Mouse (Mus musculus) frontal cortex, postnatal 36 days (tissue): ENCODE measurements around the gene Ppp2r2d.
A peak's percentile ranks its signal among the peaks of the same experiment; 100 is the strongest.

Experiments
- DNase-seq, 2 experiments: peaks; one replicate each; pipeline ENCODE4 v3.0.0; 2022; ENCODE audit warnings: low spot score in 2 of 2

Gene Ppp2r2d

GRCm38 (mm10) chr7:138856670-138857069 is 10.8 kb downstream of the Ppp2r2d start:
- DNase-seq, result no peak

GRCm38 (mm10) chr7:138863950-138864572 is 18.2 kb downstream of the Ppp2r2d start:
- DNase-seq, result no peak

DNA sequence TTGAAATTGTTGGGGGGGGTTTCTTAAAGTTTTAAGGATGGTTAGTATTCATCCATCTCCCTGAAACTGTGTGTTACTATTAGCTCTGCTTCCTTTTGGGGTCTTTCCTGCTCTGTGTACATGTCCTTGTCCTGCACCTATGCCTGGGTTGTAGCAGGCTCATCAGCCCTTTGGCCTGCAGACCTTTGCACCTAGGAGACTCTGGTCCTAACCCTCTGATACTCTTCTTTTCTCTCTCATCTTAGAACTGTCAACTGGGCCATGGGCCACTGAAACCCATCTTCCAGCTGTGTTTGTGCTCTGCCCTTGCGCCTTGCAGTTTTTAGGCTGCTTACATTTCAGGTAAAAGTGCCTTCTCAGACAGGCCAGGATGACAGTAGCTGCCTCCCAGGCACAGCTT is 18.9 kb downstream of the Ppp2r2d start:
- DNase-seq, result no peak

DNA sequence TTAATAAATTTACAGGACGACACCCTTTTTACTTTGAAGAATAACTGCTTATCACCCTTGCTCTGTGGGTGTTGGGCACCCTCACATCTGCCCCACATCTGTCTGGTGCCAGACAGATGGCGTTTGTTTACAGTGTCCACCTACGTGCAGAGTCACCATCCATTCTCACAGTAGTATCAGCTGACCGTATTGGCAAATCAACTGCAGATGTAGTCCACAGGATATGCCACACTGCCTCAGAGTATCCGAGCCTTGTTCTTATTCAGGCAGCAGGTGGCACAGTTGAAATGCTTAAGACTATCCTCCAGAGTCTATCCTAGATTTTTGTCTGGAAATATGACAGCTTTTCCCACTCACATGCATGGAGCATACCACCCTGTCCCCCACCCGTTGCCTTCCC is 21.4 kb downstream of the Ppp2r2d start:
- DNase-seq, result no peak

GRCm38 (mm10) chr7:138868316-138868715 is 22.4 kb downstream of the Ppp2r2d start:
- DNase-seq, result no peak

DNA sequence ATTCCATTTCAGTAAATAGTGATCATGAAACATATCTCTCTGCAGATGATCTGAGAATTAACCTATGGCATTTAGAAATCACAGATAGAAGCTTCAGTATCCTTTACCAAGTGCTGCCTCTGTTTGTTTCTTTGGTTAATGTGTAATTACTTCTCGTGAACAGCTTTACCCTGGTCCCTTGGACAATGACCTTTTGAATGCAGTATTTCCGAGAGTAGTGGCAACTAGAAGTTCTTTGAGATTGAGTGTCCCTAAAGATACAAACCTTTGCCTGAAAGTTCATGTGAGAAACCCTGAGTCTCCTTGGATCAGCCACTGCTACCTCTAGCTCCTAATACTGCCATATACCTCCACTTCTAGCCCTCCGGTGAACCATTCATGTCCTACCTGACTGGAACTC is 27.1 kb downstream of the Ppp2r2d start:
- DNase-seq, result no peak

- DNase-seq, result no peak
Measured at GRCm38 (mm10) chr7:138875031-138875430, 29.2 kb downstream of the Ppp2r2d start.

- DNase-seq, result no peak
Measured at GRCm38 (mm10) chr7:138883724-138884123, 37.8 kb downstream of the Ppp2r2d start.

DNA sequence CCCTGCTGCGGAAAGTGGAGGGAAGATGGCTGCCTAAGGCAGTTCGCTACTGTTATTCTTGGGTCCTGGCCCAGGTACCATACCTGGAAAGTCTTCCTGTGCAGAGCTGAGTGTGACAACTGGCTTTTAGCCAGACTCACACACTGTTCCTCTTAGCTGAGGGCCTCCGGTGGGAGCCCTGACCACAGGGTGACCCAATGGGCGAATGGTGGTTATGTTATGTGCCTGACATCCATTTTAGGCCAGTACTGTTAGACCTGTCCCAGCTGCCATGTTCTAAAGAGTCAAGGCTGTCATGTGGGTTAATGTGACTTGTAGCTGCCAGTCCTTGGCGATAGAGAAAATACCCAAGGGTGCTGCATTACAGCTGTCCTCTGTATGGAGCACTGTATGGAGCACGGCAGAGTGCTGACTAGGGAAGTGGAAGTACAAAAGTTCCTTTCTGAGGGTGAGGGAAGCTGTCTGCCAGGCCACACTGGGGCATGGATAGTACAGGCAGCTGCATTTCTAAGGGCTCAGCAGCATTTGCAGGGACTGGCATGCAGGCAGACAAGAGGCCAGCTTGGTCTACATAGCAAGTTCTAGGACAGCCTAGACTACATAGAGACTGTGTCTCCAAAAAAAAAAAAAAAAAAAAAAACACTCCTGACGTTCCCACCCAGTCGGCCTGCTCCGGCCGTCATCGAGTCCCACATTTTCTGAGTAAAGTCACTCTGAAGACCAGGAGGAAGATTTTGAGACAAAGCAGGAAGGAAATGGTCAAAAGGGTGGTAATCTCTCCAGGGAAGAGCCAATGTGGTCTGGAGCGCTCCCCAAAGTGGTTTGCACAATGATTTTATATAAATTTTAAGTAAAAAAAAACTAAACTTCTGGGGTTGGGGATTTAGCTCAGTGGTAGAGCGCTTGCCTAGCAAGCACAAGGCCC is 39.7 kb downstream of the Ppp2r2d start:
- DNase-seq, result no peak

DNA sequence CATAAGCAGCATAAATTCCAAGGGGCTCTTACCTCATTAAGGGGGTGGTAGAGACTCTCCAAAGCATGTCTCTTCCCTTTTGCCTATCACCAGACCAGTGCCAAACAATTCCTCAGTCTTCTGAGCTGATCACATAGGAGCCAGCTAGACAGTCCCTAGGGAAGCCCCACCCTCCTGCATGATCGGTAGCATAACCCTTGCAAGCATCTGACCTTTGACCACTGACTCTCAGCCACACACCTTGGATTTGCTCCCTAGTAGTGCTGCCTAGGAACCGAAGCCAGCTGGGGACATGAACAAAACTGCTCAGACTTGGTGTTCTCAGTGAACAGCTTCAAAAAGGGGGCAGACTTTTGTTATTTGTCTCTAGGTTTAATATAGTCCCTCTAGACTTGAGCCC is 52.2 kb downstream of the Ppp2r2d start:
- no peak for DNase-seq

GRCm38 (mm10) chr7:138898743-138899142 is 52.9 kb downstream of the Ppp2r2d start:
- no peak for DNase-seq

DNA sequence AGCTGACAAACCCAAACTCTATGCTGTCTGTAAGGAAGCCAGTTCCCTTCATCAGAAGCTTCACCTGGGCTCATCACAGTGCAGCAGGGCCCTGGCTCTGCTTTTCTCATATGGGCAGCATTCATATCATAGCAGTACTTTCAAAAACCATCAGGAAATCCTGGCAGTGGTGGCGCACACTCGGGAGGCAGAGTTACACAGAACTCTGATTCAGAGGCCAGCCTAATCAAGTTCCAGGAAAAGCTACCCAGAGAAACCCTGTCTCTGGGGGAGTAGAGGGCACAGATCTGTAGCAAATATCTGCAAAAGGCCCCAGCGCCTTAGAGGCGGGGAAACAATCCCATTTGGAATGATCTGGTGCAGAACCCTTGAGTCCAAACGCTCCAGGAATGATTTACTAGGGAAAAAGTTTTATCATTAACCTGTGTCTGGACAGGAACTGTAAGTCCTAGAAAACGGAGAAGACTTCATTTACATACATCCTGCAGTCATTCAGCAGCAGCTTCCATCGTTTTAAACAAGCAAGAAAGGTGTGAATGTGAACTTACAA is 58.1 kb downstream of the Ppp2r2d start:
- DNase-seq, result no peak

DNA sequence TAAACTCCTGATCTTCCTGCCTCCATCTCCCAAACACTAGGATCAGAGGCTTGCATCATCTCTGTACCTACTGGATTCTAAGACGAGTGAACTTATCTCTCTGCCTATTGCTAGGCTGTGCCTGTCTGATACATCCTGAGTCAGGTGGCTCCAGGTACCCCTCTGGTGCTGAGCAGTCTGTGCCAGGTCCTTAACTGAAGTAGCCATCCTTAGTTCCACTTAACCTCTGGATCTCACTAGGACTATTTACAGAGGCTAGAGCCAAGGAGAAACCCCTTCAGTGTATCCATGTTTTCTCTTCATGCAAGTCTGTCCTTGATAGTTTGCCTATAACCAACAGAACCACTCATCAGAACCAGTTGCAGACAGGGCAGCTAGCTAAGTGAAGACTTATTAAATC is 60.6 kb downstream of the Ppp2r2d start:
- no peak for DNase-seq

DNA sequence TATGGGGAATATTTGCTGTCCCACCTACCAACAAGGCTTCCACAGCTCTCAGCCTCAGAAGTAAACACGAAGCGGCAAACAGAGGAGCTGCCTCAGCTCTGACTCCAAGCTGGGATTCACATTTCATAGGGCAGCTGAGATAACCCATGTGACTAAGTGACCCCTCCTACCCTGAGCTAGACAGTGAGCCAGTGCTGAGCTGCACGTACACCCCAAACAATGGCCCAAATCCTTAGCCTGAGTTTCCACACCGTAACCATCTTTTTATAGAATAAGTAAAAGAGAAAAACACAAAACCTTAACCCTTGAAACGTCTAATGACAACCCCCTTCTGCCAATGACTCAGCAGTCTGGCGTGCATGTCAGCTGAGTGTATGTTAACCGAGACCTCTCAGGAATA is 61.2 kb downstream of the Ppp2r2d start:
- DNase-seq, result peak; percentile 33 to 46

GRCm38 (mm10) chr7:138907976-138908375 is 62.1 kb downstream of the Ppp2r2d start:
- no peak for DNase-seq

DNA sequence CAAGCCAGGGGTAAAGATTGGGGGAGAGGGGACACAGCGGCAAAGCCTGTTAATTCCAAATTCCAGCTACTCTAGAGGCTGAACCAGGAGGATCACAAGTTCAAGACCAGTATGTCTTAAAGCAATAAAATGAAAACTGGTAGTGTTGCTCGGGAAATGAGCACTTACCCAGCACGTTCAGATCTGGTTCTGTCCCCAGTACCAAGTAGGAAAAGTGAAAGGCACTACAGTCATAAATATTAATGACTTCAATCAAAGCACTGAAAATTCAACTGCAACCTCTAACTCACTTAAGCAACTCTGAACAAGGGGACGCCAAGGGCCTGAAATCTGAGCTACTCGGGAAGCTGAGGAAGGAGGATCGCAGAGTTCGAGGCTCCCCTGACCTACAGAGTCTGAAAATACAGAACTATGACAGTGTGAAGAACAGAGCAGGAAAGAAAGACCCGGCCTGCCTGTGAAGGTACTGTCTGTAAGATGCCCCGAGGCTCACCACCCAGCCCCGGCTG is 62.9 kb downstream of the Ppp2r2d start:
- no peak for DNase-seq

GRCm38 (mm10) chr7:138909277-138910192 is 63.7 kb downstream of the Ppp2r2d start, which contains the start of gene Bnip3:
Gene Bnip3, minus strand, starts transcription at chr7:138909519.
- peak; percentile 75 to 82 for DNase-seq

GRCm38 (mm10) chr7:138910193-138910562 is 64.3 kb downstream of the Ppp2r2d start:
- no peak for DNase-seq

DNA sequence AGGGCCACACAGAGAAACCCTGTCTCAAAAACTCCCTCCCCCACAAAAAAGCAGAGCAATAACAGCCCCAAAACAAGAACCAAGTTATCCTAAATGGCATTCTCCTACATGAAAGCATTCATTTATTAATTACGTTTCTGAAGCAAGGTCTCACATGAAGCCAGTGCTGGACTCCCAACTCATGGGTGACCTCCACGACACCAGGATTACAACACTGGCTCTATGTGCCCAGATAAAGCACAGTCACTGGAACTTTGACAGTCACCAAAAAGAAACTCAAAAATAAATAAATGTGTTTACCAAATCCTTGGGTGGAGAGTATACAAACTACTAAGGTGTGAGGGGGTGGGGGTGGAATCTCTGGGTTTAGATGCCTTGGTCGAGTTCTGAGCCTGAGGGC is 67.7 kb downstream of the Ppp2r2d start:
- DNase-seq, result no peak

GRCm38 (mm10) chr7:138919156-138919944 is 73.5 kb downstream of the Ppp2r2d start:
- DNase-seq, result no peak

- DNase-seq, result no peak
Measured at GRCm38 (mm10) chr7:138921611-138922010, 75.7 kb downstream of the Ppp2r2d start.
